Mouse (Mus musculus) kidney, postnatal 25 days (tissue): ENCODE results near the gene Tapbpl.

Experiments used
- DNase-seq, 2 experiments: peaks; one replicate each; pipeline ENCODE4 v3.0.0; 2021; ENCODE audit warnings: mixed read lengths in 2 of 2

Gene Tapbpl

DNA sequence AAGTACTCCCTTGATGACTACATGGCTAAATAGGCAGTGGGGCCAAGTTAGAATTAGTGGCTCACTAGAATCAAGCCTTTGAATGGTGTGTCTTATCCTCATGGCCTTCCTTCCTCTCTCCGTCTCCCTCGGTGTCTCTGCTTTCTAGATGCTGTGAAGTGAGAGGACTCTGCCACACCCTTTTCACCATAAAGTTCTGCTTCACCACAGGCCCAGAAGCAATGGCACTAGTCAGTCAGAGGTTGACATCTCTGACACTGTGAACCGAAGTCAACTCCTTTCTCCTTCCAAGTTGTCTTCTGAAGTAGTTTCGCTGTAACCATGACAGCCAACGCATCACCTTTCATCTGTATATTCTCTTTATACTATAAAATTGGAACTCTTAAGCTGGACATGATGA is 7.9 kb upstream of the Tapbpl start:
- DNase-seq: peak in 1 of 2 experiments; percentile 5

DNA sequence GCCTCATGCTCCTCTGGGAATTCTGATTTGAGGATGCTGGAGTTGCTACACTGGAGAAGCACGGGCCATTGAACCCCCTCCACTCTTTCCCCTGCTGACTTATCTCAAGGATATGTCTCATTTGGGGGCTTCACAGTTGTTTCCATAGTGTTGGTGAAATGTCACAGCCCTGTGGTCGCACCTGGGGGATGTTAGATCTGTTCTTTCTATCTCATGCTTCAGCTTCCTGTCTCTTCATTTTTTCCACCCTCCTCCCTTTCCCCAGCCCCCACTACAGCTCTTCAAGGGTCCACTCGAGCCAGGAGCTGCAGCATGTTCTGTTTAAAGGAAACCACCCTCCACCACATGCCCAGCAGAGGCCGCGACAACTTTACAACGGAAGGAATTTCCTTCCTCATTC is 6.7 kb upstream of the Tapbpl start:
- DNase-seq: no peak

DNA sequence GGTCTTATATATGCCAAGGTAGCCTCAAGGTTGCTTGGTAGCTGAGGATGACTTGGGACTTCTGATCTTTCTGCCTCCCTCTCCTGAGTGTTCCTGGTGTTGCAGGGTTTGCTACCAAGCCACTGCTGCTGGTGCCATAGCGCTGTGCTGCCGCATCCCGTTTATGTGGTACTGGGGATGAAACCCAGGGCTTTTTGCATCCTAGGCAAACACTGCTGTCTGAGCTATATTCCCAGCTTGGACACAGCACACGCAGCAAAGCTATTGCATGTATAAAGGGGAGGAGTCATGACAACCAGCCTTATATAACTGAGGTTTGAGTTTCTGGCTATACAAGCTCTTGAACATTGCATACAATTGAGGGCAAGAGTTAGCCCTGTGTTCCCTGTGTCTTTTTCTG is 5.8 kb upstream of the Tapbpl start:
- no peak for DNase-seq

DNA sequence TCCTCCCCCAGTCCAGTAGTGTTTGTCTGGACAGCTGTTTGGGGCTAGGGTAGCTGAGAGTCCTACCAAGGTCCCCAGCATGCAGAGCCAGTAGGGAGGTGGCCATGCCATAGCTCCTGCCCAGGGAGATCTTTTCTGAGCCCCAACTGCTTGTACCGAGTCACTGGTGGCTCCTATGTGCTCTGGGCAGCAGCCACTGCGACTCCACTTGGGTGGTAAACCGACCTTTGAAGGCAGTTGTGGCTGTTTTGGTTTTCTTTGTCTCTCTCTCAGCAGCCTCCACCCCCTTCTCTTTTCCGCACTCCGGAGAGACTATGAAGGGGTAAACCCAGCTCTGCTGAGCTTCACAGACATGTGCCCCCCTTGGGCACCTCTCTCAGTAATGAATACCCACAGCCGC is 5.1 kb upstream of the Tapbpl start, which contains the start of gene Cd27:
TSS of gene Cd27 (minus strand) at position 229 of the 400 bp plus-strand sequence.
- no peak for DNase-seq

DNA sequence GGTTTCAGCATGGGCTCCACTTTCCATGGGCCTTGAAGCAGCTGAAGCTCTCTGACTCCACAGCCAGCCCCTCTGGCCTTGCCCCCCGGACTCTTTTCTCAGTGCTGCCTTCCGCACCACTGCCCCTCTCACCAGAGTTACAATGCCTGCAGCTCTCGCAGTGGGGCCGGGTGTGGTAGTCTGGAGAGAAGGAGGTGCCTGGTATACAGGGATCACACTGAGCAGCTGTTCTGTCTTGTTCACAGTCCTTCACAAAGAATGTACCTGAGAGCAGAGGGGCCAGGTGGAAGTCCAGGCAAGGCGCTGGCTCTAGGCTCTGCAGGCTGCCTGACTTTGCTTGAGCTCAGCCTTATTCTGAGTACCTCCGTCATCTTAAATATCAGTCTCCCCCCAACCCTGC is 4.7 kb upstream of the Tapbpl start:
- no peak for DNase-seq

DNA sequence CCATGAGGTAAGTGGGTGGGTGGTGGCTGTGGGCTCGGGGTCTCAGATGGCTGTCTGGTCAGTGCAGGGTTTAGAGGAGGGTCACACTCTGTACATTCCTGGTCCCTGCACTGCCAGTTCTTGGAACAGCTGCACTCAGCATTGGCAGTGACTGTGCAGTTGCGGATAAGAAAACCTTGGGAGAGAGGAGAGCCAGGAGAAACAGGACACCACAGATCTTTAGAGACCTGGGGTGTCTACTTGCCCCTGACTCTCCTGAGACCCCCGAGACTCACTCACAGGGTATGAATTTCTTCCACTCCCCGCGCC is 2.8 kb upstream of the Tapbpl start:
- DNase-seq: no peak

DNA sequence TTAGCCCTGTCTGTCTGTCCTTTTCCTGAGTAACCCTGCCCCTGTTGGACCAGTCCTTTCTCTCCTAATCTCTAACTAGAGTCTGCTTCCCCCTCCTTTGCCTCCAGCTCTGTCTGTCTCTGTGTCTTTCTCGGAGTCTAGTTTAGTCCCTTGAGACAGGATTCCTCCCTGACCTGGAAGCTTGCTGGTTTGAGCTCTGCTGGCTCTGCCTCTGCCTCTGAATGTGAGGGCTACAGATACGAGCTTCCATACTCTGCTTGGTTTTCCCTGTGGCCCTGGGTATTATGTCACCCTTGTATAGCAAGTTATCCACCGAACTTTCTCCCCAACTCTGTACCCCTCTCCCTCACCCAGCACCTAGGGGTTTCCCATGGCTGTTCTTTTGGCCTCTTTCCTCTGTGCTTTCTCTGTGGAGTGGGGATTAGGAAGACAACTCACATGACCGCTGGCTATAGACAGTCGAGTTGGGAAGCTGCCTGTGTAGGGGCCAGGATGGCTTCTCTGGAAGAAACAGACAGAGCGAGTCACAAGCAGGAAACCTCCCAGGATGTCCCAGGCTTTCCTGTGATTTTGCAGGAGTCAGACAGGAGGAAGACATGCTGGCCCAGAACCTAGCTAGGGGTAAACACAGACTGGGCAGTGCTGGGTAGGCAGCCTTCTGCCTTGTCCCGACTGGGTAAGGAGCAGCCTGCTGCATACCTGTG is 2.3 kb upstream of the Tapbpl start:
- DNase-seq: peak in 1 of 2 experiments; percentile 31

DNA sequence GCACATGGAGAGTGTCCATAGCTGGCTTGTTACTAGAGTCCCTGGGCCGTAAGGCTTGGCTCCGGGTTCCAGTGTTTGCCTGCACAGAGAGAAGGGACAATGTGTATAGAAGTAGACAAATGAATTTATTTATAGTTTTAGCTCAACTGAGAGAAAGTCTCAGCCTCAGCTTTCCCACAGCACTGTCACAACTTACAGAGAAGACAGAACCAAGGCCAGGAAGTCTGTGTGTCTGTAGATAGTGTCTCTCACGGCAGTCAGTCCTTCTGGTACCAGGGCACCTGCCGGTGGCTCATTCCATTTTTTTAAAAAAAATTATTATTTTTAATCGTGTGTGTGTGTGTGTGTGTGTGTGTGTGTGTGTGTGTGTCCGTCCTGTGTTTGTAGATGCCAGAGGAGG is 856 bp upstream of the Tapbpl start:
- no peak for DNase-seq

DNA sequence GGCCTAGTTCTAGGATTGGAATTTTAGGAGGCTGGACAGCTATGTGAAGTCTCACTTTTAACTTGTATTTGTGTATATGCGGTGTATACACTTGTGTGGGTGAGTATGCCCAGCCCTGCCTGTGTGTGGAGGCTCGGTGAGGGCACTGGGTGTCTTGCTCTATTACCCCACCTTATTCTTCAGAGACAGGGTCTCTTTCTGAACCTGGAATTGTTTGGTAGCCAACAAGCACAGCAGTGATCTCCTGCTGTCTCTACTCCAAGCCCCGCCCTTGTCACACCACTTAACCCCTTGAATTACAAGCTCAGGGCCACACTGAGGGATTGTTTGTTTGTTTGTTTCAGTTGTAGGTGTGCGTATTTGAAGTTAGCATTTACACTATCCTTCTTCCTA is 381 bp upstream of the Tapbpl start:
- DNase-seq: no peak

DNA sequence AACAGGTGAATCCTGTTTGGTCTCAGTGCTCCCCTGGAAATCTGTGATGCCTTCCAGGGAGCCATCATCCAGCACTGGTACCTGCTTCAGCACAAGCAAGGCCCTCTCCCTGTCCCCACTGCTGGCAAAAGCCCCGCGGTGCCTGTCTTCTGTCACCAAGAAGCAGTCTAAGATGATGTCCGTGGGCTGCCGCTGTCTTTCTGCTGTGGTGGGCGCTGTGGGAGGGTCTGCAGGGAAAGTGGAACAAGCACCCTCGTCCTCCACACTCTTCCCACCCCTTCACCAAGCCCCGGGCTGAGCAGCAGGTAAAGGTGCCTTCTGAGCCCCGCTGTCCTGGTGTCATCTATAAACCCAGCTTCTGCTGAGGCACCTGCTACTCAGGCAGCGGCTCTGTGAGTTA is 1.1 kb downstream of the Tapbpl start:
- no peak for DNase-seq

DNA sequence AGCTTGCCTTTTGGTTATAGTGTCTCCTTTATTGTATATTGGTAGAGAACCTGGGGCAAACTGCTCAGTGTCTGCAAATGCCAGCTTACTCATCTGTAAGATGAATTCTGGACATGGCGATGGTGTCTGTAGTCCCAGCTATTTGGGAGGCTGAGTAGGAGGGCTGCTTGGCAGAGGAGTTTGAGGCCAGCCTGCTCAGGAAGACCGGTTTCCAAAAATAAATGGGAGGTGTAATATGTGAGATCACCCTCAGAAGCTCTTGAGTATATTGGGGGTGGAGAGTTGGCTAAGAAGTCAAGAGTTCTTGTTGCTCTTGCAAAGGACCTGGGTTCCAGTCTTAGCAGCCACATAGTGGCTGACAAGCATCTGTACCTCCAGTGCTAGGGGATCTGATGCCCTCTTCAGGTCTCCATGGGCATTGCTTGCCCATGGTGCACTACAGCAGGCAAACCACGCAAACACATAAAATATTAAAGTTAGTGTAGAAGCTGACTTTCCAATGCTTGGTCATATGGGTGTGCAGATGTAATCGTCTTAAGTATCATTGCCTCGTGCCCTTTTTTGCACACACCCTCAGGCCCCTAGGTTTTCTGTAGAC is 6.0 kb downstream of the Tapbpl start:
- peak in 1 of 2 experiments; percentile 39 for DNase-seq

DNA sequence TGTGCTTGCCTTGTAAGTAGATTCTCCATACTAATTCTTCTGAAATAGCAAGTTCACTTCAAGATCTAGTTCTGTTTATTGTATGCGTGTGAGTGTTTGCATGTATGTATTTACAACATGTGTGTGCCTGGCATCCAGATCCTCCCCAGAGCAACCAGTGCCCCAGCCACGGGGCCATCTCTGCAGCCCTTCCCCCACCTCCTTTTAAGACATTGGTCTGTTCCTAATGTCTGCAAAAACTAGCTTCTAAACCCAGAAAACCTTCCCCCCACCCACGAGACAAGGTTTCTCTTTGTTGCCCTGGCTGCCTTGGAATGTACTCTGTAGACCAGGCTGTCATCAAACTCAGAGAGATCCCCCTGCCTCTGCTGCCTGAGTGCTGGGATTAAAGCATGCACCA is 9.1 kb downstream of the Tapbpl start:
- no peak for DNase-seq

DNA sequence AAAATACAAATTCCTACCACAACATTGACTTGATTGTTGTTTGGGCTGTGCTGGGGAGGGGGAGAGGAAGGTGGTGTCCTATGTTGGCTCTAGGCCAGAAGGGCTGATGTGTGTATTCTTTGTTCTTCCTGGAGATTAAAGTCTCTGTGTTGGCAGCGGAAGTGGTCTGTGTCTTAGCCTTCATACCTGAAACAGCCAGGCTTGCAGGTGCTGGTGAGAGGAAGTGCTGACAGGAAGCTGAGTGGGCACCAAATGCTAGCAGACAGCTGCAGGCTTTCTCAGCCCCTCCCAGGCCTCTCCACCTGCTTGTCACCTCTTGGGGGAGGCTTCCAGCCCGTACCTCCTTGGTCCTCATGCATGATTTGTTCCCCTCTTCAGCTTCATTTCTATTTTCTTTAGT is 9.5 kb downstream of the Tapbpl start:
- DNase-seq: peak in 1 of 2 experiments; percentile 31

DNA sequence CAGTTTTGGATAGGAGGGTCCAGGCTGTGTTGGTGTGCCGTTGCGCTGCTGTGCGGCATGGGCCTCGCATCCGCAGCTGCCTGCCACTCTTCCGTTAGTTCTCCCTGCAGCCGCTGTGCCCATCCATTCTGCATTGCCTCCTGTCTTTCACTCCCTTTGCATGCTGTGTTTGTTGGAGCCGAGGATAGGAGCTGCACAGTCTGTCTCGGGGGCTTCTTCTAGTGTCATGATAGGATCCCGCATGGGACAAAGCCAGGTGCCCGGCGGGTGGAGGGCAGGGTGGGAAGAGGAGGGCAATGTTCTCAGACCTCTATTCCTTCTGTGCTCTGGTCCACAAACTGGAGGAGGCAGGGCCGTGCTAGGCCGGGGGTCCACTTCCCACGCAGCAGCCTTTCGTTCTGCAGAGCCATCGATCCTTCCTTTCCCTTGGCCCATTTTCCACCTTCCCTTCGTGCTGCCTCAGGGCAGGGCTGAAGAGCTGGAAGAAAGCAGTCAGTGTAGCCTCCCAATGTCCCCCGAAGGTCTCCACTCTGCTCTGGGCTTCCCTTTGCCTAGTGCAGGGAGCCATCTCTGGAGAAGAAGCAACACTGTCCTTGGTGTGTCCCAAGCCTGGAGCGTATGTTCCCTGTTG is 10.4 kb downstream of the Tapbpl start:
- DNase-seq: no peak

DNA sequence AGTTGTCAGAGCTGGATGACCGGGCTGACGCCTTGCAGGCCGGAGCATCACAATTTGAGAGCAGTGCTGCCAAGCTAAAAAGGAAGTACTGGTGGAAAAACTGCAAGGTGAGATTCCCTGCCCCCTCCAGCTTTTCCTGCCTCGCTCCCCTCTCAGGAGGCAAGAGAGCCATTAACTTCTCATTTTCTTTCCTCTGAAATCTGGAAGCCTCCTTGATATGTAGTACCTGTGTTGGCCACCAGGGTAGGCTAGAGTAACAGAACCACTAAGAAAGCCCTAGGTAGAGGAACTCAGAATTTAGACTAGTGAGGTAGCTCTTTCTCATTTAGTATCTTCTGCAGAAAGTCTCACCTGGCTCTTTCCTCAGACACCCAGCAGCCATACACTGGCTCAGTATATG is 12.7 kb downstream of the Tapbpl start:
- DNase-seq: peak in 1 of 2 experiments; percentile 83

DNA sequence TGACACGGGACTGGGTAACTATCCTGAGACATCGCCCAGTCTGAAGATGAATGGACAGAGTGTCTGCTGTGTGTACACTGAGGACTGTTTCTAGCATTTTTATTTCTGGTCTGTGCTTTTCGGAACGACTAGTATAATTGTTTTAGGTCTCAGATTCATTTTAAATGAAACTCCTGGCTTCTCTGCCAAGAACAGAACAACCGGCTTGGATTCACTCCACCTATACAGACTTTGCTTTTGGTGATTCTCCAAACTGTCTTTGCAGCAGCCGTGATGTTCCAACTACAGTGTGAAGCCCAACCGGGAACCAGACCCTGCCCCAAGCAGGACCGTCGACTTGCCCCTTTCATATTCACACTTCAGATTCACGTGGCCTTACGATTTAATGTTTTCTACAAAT is 13.8 kb downstream of the Tapbpl start:
- DNase-seq: no peak

DNA sequence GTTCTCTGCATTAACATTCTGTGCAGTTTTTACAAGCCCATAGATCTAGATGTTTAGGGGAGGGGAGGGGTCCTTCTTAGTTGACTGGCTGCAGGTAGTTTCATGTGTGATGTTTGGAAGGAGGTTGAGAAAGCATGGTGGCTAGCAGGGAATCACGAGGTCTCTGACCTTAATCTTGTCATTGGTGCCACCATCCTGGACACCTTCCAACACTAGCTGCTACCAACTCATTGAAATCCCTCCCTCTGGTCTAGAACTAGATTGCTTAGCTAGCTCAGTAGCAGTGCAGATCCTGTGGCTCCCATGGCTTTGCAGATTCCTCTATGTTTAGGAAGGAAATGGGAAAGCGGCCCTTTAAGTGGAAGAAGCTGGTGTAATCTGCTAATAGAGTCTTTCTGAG is 14.8 kb downstream of the Tapbpl start:
- no peak for DNase-seq

DNA sequence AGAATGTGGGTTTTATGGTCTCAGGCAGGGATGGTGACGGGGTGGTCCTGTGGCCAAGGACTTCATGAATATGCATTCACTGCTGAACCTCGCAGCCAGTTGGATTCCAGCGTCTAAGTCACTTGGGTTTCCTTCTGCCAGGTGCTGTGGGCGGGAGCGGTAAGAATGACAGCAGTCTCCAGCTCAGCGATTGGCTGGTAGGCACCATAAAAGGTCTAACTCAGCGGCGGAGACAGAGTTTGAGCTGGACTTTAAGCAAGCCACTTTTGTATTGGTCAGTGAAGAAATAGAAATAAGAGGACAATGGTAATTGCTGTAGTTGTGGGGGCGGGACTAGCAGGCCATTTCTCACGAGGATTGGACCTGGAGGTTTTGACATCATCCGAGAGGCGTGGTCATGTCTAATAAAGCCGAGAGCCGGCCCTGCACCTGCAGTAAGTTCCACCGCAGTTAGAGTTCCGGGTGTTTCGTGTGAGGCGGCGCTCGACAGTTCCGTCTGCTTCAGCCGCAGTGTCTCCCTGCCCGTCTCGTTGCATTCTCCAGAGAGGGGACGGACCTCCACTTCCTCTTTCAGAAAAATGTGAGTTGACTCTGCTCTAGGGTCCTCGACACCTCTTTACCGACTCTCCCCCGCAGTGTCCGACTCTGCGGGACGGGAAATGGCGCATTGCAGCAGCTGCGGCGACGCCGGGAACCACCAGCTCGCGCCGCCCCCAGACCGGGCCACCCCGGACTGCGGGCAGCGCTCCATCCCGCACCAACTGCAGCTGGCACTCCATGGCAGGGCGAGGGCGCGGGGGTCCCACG is 16.3 kb downstream of the Tapbpl start, which contains the start of gene Vamp1:
TSS of gene Vamp1 (plus strand) at position 404 of the 807 bp plus-strand sequence.
- DNase-seq: peak; percentile 97 to 98

DNA sequence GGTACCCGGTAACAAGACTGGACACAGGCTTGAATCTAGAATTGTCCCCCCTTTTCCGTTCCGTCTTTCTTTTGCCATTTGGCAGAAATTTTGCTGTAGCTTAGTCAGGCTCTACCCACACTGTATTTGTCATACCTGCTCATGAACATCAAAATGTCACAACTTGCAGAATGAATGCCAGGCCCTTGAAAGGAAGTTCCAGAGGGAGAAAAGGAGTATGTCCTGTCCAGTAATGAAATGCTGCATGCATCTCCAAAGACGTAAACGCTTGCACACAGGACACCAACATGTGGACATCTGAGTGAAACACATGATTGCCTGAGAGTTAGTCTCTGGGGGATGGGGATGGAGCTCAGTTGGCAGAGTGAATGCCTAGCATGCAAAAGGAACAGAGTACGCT is 17.9 kb downstream of the Tapbpl start:
- DNase-seq: no peak

DNA sequence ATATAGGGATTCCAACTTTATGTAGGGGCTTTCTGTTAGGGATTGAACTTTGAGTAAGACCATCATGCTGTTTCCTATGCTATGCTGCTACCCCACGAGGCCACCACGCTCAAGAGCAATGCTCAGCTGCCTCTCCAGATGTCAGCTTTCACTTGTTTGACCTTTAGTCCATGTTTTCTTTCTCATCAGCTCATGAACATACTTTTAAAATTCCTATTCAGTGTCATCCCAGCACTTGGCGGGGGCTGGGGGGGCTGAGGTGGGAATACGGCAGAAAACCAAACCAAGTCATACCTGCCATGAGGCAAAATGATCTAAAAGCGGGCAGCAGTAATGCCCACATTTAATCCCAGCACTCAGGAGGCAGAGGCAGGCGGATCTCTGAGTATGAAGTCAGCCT is 18.5 kb downstream of the Tapbpl start:
- no peak for DNase-seq

DNA sequence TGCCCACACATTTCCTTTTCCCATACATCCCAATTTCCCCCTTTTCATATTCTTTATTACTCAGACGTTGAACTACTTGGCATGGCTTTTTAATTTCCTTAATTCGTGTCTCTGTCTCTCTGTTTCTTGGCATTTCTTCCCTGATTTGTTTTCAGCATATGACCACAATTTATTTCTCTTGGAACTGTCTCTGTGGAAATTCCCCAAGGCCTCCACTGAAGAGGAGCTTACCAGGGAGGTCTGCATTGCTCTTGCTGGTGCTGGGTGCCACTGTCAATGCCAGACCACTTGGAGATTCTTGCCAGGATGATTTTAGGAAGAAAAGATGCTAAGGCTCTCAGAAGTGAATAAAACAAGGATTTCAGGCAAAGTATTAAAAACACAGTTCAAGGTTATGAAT is 19.0 kb downstream of the Tapbpl start:
- no peak for DNase-seq

DNA sequence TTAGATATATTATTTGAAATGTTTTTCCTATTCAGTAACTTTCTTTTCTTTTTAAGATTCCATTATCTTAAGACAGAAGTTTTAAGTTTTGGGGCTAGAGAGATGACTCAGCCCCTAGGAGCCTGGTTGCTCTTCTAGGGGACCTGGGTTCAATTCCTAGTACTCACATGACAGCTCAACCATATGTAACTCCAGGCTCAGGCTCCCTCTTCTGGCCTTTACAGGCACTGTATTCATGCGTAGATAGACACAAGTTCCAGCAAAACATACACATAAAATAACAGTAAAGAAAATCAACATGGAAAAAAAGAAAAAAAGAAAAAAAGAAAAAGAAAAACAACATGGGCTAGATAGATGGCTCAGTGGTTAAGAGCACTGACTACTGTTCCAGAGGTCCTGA is 21.2 kb downstream of the Tapbpl start:
- DNase-seq: no peak

DNA sequence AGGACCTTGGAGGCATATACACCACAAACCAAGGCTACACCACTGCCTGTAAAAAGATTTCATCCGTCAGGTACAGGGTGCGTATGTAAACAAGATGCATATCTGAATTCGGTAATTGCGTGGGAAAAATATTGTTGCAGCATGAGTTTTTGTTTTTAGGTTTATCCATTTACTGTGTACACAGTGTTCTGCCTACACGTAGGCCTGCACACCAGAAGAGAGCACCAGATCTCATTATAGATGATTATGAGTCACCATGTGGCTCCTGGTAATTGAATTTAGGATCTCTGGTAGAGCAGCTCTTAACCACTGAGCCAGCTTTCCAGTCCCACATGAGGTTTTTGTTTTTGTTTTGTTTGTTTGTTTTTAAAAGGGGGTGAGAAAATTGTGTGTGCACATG is 34.5 kb downstream of the Tapbpl start:
- DNase-seq: no peak

DNA sequence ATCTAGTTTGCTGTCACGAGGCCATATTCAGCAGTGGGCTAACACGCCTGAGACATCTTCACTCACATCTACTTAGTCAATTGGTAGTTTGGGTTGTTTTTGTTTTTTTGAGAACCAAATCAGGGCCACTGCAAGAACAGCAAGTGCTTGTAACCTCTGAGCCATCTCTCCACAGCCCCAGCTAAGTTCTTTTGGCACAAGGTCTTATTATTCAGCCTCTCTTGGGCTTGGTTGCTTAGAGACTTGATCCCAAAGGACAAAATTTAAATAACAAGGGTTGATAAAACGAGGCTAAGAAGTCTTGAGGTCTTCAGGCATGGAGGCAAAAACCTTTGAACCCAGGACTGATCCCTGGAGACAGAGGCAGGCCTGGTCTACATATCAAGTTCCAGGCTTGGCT is 35.4 kb downstream of the Tapbpl start:
- no peak for DNase-seq
